9 mouse cellular contexts compared by ENCODE assay signal in genomic region chr2:61655046-61655381, GRCm38 (mm10). TPM values are rescaled to one million over a fixed set of nuclear protein-coding genes. Genes with fewer than 3 reads are reported as not detected.
A peak's percentile ranks its signal among the peaks of the same experiment; 100 is the strongest.
DNase-seq lines count a peak whose midpoint lies in the region; ATAC-seq lines count a peak whose summit lies in the region.
"Had no signal": no experiment of that assay in that cellular context is flagged by ENCODE, and none has a peak within 500 bp of the region (broad histone marks: within the 10 kb centered on the region; RNA-seq: fewer than 3 reads in every experiment).

No protein-coding gene starts in this region.

- H3K27me3 ChIP-seq in kidney, embryonic 15.5 days: peaks cover 18% of the 10 kb centered on the region
- H3K27me3 ChIP-seq in embryonic facial prominence, embryonic 11.5 days (ENCODE audit: control insufficient read depth, insufficient read depth, low read length): no peaks in the 10 kb centered on the region
- no peaks in the 10 kb centered on the region for H3K27me3 ChIP-seq in hindbrain, embryonic 15.5 days
- peaks cover 2% of the 10 kb centered on the region; the same call in 1 of the 2 replicates for H3K27me3 ChIP-seq in midbrain, embryonic 16.5 days (ENCODE audit: control insufficient read depth, insufficient read depth, low read depth, low read length)

- WGBS in kidney, embryonic 15.5 days: 13% methylated on average over 12 of the region's 12 CpGs
- 7% methylated on average over 12 of the region's 12 CpGs for WGBS in embryonic facial prominence, embryonic 11.5 days
- 8% methylated on average over 12 of the region's 12 CpGs for whole genome bisulfite sequencing in hindbrain, embryonic 15.5 days
- WGBS in midbrain, embryonic 16.5 days: 6% methylated on average over 12 of the region's 12 CpGs

- H3K27ac ChIP-seq in kidney, embryonic 15.5 days: no peak overlapping the region
- H3K27ac ChIP-seq in embryonic facial prominence, embryonic 11.5 days (replicated peaks; ENCODE audit: low read depth, low read length): no peak overlapping the region
- H3K27ac ChIP-seq in hindbrain, embryonic 15.5 days (replicated peaks): peak overlapping the region; percentile 96
- H3K27ac ChIP-seq in midbrain, embryonic 16.5 days (ENCODE audit: low read length): peak overlapping the region; percentile 95

- no peak overlapping the region; the same call in 1 of the 2 replicates for H3K9ac ChIP-seq in kidney, embryonic 15.5 days
- peak overlapping the region; percentile 74 for H3K9ac ChIP-seq in embryonic facial prominence, embryonic 11.5 days (replicated peaks; ENCODE audit: low read length)
- peak overlapping the region; percentile 76 for H3K9ac ChIP-seq in hindbrain, embryonic 15.5 days
- peak overlapping the region; percentile 87 for H3K9ac ChIP-seq in midbrain, embryonic 16.5 days (ENCODE audit: low read depth, low read length)

- no peaks in the 10 kb centered on the region for H3K9me3 ChIP-seq in kidney, embryonic 15.5 days (replicated peaks)
- no peaks in the 10 kb centered on the region for H3K9me3 ChIP-seq in embryonic facial prominence, embryonic 11.5 days (replicated peaks; ENCODE audit: control insufficient read depth, low read length)
- no peaks in the 10 kb centered on the region for H3K9me3 ChIP-seq in hindbrain, embryonic 15.5 days
- no peaks in the 10 kb centered on the region for H3K9me3 ChIP-seq in midbrain, embryonic 16.5 days (replicated peaks; ENCODE audit: control insufficient read depth, low read length, poor library complexity, severe bottlenecking)

- H3K4me2 ChIP-seq in kidney, embryonic 15.5 days: peak overlapping the region; percentile 99
- H3K4me2 ChIP-seq in embryonic facial prominence, embryonic 11.5 days (ENCODE audit: low read depth, low read length): peak overlapping the region; percentile 89
- H3K4me2 ChIP-seq in hindbrain, embryonic 15.5 days: peak overlapping the region; percentile 96
- H3K4me2 ChIP-seq in midbrain, embryonic 16.5 days (ENCODE audit: low read length): peak overlapping the region; percentile 84

- peaks cover 4% of the 10 kb centered on the region for H3K36me3 ChIP-seq in kidney, embryonic 15.5 days
- no peaks in the 10 kb centered on the region for H3K36me3 ChIP-seq in embryonic facial prominence, embryonic 11.5 days (replicated peaks; ENCODE audit: control insufficient read depth, insufficient read depth, low read depth, low read length)
- no peaks in the 10 kb centered on the region for H3K36me3 ChIP-seq in hindbrain, embryonic 15.5 days
- no peaks in the 10 kb centered on the region for H3K36me3 ChIP-seq in midbrain, embryonic 16.5 days (ENCODE audit: control insufficient read depth, insufficient read depth, low read length)

- peak overlapping the region; percentile 64 for H3K4me3 ChIP-seq in kidney, embryonic 15.5 days (replicated peaks)
- H3K4me3 ChIP-seq in embryonic facial prominence, embryonic 11.5 days (ENCODE audit: low read depth, low read length): peak overlapping the region; percentile 48
- H3K4me3 ChIP-seq in hindbrain, embryonic 15.5 days: peak overlapping the region; percentile 72
- peak overlapping the region; percentile 62 for H3K4me3 ChIP-seq in midbrain, embryonic 16.5 days (ENCODE audit: low read depth, low read length)

- DNase-seq in kidney, adult 18-20 months: no peak
- no peak for DNase-seq in embryonic facial prominence, embryonic 11.5 days (ENCODE audit: low spot score)
- DNase-seq in spleen, postnatal 14 days (ENCODE audit: low spot score in 2 of 2): no peak
- DNase-seq in kidney, postnatal 14 days: no peak
- DNase-seq in retina, postnatal 1 day: no peak
- DNase-seq: thymus, adult 18-20 months had no signal

- 0 out of 2 replicates have a peak, but pooled peaks have one; percentile 18 for ATAC-seq in kidney, embryonic 15.5 days (replicated peaks; ENCODE audit: low FRiP score)
- ATAC-seq in embryonic facial prominence, embryonic 11.5 days (replicated peaks; ENCODE audit: insufficient number of reproducible peaks, low FRiP score, low TSS enrichment, low read depth): no peak
- no peak; the same call in 1 of the 2 replicates for ATAC-seq in hindbrain, embryonic 15.5 days (ENCODE audit: low FRiP score, low read depth)
- ATAC-seq in midbrain, embryonic 16.5 days: peak; percentile 37

- H3K4me1 ChIP-seq in kidney, embryonic 15.5 days: peaks cover 21% of the 10 kb centered on the region
- no peaks in the 10 kb centered on the region for H3K4me1 ChIP-seq in embryonic facial prominence, embryonic 11.5 days (ENCODE audit: control insufficient read depth, insufficient read depth, low read length)
- H3K4me1 ChIP-seq in hindbrain, embryonic 15.5 days (replicated peaks): peaks cover 13% of the 10 kb centered on the region
- H3K4me1 ChIP-seq in midbrain, embryonic 16.5 days (ENCODE audit: control insufficient read depth, insufficient read depth, low read length): peaks cover 5% of the 10 kb centered on the region; the same call in 1 of the 2 replicates

RNA-seq across cellular contexts. Expression of gene Psmd14, which starts 56.5 kb away (rescaled TPM):
- polyA plus RNA-seq in kidney, embryonic 15.5 days (2015; fragmentation: Nextera tagmentation; extraction: Ambion mirVana): 179 and 192 TPM in 2 replicates
- 257 and 262 TPM in 2 replicates for polyA plus RNA-seq in embryonic facial prominence, embryonic 11.5 days (2014; fragmentation: Nextera tagmentation; extraction: Ambion mirVana)
- polyA plus RNA-seq in hindbrain, embryonic 15.5 days (2015; fragmentation: Nextera tagmentation; extraction: Ambion mirVana): 186 TPM in 2 replicates
- polyA plus RNA-seq in midbrain, embryonic 16.5 days (2015; fragmentation: Nextera tagmentation; extraction: Ambion mirVana): 192 and 195 TPM in 2 replicates

Comparison
In these comparisons a context has a peak if more than half of its experiments do, and no peak if none do; other contexts are left out.
1. ATAC-seq: peak in kidney, embryonic 15.5 days (single experiment) and midbrain, embryonic 16.5 days (single experiment); none in embryonic facial prominence, embryonic 11.5 days (single experiment) and hindbrain, embryonic 15.5 days (single experiment).
2. H3K27ac ChIP-seq: peak in hindbrain, embryonic 15.5 days (single experiment) and midbrain, embryonic 16.5 days (single experiment); none in kidney, embryonic 15.5 days (single experiment) and embryonic facial prominence, embryonic 11.5 days (single experiment).
3. Peak in every context shown above with its lines, with median percentiles within 50 percentile points of each other: H3K4me2 ChIP-seq and H3K4me3 ChIP-seq.